Mouse (Mus musculus) heart, postnatal 25 days (tissue): Measurements from ENCODE around the gene Ube2q2. TPM values are rescaled to one million over a fixed set of nuclear protein-coding genes. Genes with fewer than 3 reads are reported as not detected.
A peak's percentile ranks its signal among the peaks of the same experiment; 100 is the strongest.
"Not testable (repeated sequence)": the region's sequence is repeated elsewhere in the genome, so short reads cannot be mapped to it uniquely, and the experiment has no call there.

Source experiments
- DNase-seq: peaks from one replicate; pipeline ENCODE4 v3.0.0; 2022; ENCODE audit warnings: low spot score
- intact Hi-C: fragments of 180-260 bp; cut with DNase I; formaldehyde crosslinking; loops from one replicate; pipeline ENCODE4 v1.15.1; 2025
- total RNA-seq, 2 experiments: library from RNA; stranded (reverse); gene quantifications; 2 replicates each; pipeline ENCODE4 v1.2.3; 2021

Gene Ube2q2
- 10 to 100 TPM; 24.5 to 27.6 TPM for total RNA-seq

- DNase-seq, result peak; percentile 59
- intact Hi-C loops, result loop anchor here (2.0 to 5.0 kb wide), 3 partner anchors 60 to 178 kb away; partner anchors contain the start of genes Fbxo22, Nrg4 and Tmem266
Measured at GRCm38 (mm10) chr9:55148854-55149498, at the start of gene Ube2q2. TSS of gene Ube2q2 (plus strand) at chr9:55148854.

DNA sequence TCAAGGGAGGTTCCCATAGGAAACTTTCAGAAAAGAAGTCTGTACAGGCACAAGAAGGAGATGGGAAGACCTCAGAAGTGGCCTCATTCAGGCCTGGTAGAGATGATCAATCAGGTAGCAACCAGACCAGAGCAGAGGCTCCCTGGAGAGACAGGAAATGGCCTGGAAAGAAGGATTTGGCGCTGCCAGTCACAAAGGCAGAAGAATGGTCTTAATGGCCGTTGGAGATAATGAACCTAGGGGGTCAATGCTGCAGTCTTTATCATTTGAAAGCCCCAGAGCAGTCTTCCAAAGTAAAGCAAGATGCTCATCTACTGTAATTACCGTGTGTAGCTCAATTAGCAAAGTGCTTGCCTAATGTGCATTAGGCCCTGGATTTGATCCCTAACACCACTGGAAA, 47.5 kb upstream of the Ube2q2 start:
- no peak for DNase-seq
- intact Hi-C loops, result no loop called here

DNA sequence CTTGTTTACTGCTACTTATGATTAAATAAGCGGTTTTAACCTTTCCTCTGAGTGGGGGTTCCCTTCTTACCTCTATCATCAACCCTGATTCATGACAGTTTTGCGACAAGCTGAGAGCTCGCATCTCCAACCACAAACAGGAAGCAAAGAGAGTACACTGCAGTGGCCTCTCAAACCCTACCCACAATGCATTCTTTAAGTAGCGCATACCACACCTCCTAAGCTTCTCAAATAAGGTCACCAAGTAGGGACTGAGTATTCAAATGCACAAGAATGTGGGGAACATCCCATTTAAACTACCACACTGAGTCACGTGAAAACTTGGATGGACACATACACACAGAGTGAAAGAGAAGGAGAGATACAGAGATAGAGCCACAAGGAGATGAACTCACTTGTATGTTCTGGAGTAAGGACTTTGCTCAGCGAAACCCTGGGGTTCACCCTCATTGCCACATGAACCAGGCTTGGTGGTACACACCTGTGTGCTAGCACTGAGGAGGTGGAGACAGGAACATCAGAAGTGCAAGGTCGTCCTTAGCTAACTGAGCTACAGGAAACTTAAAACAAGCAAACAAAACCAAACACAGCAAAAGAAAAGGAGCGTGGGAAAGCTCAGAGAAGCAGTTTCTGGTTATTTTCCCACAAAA, 46.3 kb upstream of the Ube2q2 start:
- DNase-seq, result no peak
- intact Hi-C loops, result no loop called here

DNA sequence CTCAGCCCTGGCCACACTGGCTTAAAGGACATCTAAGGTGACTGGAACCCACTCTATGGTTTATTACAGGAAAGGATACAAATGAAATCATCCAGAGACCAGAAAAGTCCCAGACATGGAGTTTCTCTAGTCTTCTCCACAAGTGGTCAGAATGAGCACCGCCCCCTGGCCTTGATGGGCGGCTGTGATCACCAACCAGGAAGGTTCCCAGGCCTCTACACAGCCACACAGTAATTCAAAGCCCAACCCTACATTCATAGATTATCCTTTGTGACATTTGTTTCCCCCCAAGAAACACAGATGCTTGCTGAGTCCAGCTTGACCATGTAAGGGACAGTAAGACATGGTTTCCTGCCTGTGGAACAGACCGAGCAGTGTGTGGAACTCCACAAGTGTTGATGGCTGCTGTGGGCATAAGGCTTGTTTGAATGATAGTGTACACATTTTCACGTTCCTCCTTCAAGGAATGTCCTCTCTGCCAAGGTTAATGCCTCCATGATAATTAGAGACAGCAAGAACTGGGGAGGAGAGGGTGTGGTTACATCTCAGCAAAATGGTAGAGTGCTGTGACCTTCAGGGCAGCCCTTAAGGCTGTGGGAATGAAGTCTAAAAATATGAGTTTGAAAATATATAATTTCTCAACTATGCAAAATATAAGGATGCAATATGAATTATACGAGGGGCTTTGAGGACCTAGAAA, 45.6 kb upstream of the Ube2q2 start:
- no peak for DNase-seq
- intact Hi-C loops, result no loop called here

GRCm38 (mm10) chr9:55110059-55110834, 38.4 kb upstream of the Ube2q2 start:
- DNase-seq, result peak; percentile 48
- intact Hi-C loops, result loop anchor here (1.0 to 2.0 kb wide), 3 partner anchors 86 to 373 kb away; no protein-coding TSS in a partner anchor

- intact Hi-C loops, result loop anchor here (1.0 to 2.0 kb wide), 3 partner anchors 87 to 374 kb away; no protein-coding TSS in a partner anchor
Measured at GRCm38 (mm10) chr9:55110835-55111217, 37.8 kb upstream of the Ube2q2 start.

DNA sequence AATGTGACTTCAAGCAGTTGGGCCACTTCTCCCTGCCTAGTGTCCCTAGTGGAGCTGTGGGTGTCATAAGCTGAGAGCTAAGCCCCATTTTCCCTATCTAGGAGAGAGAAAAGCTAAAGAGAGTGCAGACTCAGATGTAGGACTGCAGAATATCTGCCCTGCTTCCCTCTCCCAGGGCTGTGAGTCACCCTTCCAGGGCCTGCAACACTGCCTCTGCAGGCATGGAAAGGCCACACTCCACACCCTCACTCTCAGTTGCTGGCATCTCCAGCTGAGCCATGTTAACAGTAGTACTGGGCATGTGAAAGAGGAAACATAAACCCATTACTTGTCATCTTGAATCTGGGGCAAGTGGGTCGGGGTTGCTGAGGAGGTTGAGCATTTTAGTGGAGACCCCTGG, 33.9 kb upstream of the Ube2q2 start:
- DNase-seq, result no peak
- intact Hi-C loops, result no loop called here

More at GRCm38 (mm10) chr9:55110835-55111217, 37.8 kb upstream of the Ube2q2 start:
- not testable (repeated sequence) for DNase-seq

DNA sequence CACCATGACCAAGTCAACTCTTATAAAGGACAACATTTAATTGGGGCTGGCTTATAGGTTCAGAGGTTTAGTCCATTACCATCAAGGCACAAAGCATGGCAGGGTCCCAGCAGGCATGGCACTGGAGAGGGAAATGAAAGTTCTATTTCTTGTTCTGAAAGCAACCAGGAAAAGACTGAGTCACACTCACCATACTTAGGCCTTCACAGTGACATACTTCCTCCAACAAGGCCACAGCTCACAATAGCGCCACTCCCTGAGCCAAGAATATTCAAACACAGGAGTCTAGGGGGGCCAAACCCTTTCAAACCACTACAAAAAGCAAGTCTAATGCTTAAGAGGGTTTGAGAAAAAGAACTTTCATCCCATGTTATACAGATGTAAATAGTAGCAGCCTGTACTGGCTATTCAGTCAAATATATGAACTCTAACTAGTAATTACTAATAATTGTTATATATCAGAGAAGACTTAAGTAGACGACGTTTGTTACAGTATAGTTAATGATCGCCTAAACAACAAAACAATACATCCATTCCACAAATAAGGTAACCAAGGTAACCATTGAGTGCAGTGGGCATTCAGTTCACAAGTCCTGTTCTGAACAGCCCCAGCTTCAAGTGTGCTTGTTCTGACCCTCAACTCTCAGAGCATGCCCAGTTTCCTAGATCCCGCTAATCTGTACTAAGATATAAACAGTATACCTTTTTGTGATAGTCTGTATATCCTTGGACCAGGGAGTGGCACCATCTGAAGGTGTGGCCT, 31.2 kb upstream of the Ube2q2 start:
- intact Hi-C loops, result no loop called here
- no peak for DNase-seq

GRCm38 (mm10) chr9:55122586-55122985, 26.1 kb upstream of the Ube2q2 start:
- intact Hi-C loops, result no loop called here
- no peak for DNase-seq

- intact Hi-C loops, result no loop called here
- DNase-seq, result no peak
Measured at GRCm38 (mm10) chr9:55125735-55126134, 22.9 kb upstream of the Ube2q2 start.

DNA sequence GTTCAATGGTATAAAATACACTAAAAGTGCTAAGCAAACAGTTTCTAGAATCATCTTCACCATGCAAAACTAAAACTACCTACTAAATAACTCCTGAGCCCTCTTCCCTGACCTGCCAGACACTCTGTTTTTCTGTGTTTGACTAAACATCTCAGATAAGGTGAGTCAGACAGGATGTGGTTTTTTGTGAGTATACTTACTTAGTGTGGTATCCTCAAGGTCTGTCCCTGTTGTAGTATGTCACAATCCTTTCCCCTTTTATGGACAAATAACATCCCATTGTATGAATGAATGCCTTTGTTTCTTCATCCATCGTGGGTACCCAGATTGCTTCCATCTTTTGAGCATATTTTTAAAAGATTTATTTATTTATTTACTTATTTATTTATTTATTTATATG, 22.4 kb upstream of the Ube2q2 start:
- intact Hi-C loops, result no loop called here

DNA sequence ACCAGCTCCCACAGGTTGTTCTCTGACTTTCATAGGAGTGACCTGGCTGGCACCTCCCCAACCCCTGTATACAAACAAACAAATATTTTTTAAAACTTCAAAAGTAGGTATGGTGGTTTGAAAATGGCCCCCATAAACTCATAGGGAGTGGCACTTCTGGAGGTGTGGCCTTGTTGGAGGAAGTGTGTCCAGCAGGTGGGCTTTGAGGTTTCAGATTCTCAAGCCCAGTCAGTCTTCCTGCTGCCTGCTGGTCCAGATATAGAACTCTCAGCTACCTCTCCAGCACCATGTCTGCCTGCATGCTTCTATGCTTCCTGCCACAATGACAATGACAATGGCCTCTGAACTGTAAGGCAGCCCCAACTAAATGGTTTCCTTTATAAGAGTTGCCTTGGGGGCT, 16.8 kb upstream of the Ube2q2 start:
- no peak for DNase-seq
- intact Hi-C loops, result no loop called here

More for the DNA sequence above, 22.4 kb upstream of the Ube2q2 start:
- no peak for DNase-seq

DNA sequence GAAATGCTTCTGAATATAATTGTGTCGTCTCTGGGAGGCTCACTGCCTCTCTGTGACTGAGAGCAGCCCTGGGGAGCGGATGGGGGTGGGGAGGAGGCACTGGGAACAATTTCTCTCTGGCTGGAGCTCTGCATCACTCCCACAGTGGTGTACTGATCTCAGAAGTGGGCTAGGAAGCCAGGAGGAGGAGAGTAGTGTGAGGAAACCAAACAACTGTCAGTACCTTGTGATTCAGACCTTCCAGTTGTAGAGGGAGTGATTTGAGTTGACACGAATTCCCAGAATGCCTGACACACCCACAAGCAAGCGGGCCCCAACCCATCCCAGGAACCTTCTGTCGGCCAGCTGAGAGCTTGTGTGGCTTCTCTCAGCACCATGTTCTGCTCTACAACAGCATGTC, 12.1 kb upstream of the Ube2q2 start:
- intact Hi-C loops, result loop anchor here (5.0 kb wide), 1 partner anchor 256 kb away; no protein-coding TSS in a partner anchor
- DNase-seq, result no peak

DNA sequence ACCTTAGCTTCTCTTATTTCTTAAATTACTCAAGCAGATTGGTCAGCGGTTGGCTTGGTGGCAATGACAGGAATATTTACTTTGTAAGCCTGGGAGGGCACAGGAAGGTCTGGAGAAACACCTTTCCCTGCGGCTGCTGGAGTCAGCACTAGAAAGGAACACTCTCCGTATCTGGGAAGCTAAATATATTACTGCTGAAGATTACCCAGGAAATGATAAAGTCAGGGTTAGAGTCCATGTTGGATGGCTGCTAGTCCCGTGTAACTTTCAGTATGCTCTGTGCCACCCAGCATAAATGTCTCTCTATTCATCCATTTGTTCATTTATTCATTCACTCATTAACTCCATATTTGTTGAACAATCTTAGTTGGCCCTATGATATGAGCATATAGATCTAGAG, 11.5 kb upstream of the Ube2q2 start:
- DNase-seq, result no peak
- intact Hi-C loops, result loop anchor here (5.0 kb wide), 1 partner anchor 255 kb away; no protein-coding TSS in a partner anchor

GRCm38 (mm10) chr9:55139958-55140357, 8.7 kb upstream of the Ube2q2 start:
- DNase-seq, result no peak
- intact Hi-C loops, result loop anchor here (5.0 kb wide), 1 partner anchor 252 kb away; no protein-coding TSS in a partner anchor

GRCm38 (mm10) chr9:55149499-55150278, 1.0 kb downstream of the Ube2q2 start:
- intact Hi-C loops, result loop anchor here (2.0 to 5.0 kb wide), 3 partner anchors 59 to 178 kb away; partner anchors contain the start of genes Fbxo22, Nrg4 and Tmem266
- DNase-seq, result peak; percentile 17

GRCm38 (mm10) chr9:55150279-55150726, 1.6 kb downstream of the Ube2q2 start:
- DNase-seq, result no peak
- intact Hi-C loops, result no loop called here

DNA sequence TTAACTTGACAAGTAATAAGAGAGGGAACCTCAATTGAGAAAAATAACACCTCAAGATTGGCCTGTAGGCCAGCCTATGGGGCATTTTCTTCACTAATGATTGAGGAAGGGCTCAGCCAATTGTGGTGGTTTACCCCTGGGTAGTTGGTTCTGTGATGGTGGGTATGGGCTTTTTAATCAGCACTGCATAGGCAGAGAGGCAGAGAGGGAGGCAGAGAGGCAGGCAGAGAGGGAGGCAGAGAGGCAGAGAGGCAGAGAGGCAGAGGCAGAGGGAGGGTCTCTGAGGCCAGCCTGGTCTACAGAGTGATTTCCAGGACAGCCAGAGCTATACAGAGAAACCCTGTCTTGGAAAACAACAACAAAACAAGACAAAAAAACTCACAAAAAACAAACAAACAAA, 2.4 kb downstream of the Ube2q2 start:
- DNase-seq, result no peak
- intact Hi-C loops, result no loop called here
